Mouse (Mus musculus): ENCODE results near the gene Ostn. TPM values are rescaled to one million over a fixed set of nuclear protein-coding genes. Genes with fewer than 3 reads are reported as not detected.
A peak's percentile ranks its signal among the peaks of the same experiment; 100 is the strongest.

Ostn gene
- total and polyA plus RNA-seq, 3 experiments, result not detected

DNA sequence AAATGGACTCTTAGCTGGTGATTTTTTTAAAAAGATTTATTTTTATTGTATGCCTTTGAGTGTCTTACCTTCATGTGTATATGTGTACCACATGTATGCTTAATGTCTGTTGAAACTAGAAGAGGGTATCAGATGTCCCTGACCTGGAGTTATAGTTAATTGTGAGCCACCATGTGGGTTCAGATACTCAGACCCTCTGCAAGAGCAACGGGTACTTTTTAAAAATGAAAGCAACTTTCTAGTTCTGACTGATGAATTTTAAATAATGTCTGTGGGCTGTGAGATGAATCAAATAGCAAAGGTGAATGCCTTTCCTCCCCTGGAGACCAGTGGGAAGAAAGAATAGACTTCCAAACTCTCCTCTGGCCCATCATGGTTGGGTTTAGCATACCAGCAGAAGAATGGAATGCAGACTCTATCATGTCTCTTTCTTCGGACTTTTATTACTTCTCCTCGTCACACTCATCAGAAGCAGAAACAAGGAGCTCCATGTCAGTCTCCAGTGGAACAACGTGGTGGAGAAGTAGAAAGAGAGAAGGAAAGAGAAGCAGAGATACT is 79.6 kb downstream of the Ostn start:
- Histone ChIP-seq H3K9ac (ENCODE audit: control insufficient read depth, low read depth, low read length, poor library complexity, severe bottlenecking) (no peak overlapping the region), H3K27ac (ENCODE audit: control insufficient read depth, low read depth, low read length) (no peak overlapping the region), H3K36me3 (ENCODE audit: control insufficient read depth in 1 of 2, insufficient read depth in 2 of 2, low read length in 2 of 2) (peaks cover 0 to 14% of the 10 kb centered on the region in 2 experiments; a peak in 2 of 4 replicates), H3K4me3 (ENCODE audit: control insufficient read depth in 1 of 2, insufficient read depth in 1 of 2, low read depth in 2 of 2, low read length in 2 of 2) (no peak overlapping the region), H3K27me3 (ENCODE audit: control insufficient read depth in 1 of 2, insufficient read depth in 2 of 2, low read length in 2 of 2) (no peaks in the 10 kb centered on the region), H3K4me1 (ENCODE audit: control insufficient read depth in 1 of 2, insufficient read depth in 2 of 2, low read length in 2 of 2) (peaks cover 0 to 11% of the 10 kb centered on the region in 2 experiments; a peak in 1 of 4 replicates), H3K9me3 (replicated peaks; ENCODE audit: insufficient read depth, low read length) (no peaks in the 10 kb centered on the region), H3K79me2 (ENCODE audit: control insufficient read depth, insufficient read depth, low read length, poor library complexity) (peaks cover 21% of the 10 kb centered on the region)
- no peak for DNase-seq (ENCODE audit: low read depth, low spot score)
- TF ChIP-seq JUND (IDR thresholded peaks at IDR 0.05; ENCODE audit: low read depth, low read length), result no peak

DNA sequence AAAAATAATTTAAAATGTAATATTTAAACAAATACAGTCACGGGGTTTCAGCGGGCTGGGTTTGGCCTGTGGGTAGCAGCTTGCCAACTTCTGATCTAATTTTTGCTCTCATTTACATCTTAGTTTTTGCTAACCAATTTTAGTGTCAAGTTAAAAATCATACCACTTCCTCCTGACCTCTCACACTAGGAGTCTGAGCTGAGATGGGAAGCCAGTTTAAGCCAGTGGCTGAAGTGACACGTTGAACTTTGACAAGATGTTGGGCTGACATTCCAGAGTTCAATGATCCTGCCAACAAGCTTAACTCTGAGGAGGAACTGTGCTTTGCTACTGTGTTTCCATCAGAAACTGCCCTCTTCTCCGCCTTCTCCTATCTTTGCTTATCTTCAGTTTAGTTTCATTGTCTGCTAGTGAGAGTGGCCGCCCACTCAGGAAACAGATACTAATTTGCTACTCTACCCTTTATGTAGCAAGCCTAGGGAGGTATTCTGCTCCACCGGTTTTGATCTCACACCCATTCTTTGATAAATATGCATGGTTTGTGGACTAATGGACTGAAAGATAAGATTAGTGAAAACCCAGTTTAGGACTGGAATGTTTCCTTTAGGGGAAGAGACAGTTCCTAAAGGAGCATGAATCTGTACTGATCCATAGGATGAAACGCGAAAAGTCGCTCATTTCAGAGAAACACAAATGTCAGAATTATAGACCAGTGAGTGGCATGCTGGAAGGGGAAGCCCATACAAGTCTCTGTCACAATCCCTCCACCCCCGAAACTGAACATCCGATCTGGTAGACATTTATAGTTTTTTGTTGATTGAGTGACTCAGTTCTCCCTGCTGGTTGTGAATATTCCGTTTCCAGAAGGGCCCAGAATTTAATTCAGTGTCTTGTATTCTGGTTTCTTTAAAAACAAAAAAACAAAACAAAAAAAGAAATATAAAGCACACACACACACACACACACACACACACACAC is 80.6 kb downstream of the Ostn start:
- TF ChIP-seq NELFE (IDR thresholded peaks at IDR 0.05; ENCODE audit: low read depth, low read length) (peak; percentile 9), RAD21 (IDR thresholded peaks at IDR 0.05; ENCODE audit: low read depth, low read length) (no peak), SIN3A (IDR thresholded peaks at IDR 0.05; ENCODE audit: low read length) (peak; percentile 50), CHD1 (IDR thresholded peaks at IDR 0.05; ENCODE audit: low read depth, low read length) (0 out of 2 replicates have a peak, but pooled peaks have one; percentile 58), TCF12 (IDR thresholded peaks at IDR 0.05; ENCODE audit: low read depth, low read length) (peak; percentile 28; the same call in 1 of the 2 replicates), ETS1 (IDR thresholded peaks at IDR 0.05; ENCODE audit: low read depth, low read length) (peak; percentile 46; the same call in 1 of the 2 replicates), GATA1 (IDR thresholded peaks at IDR 0.05; ENCODE audit: low read depth, low read length) (peak; percentile 69), MAFK (IDR thresholded peaks at IDR 0.05; ENCODE audit: borderline replicate concordance, low read depth, low read length) (no peak), TBP (IDR thresholded peaks at IDR 0.05; ENCODE audit: low read depth, low read length) (0 out of 2 replicates have a peak, but pooled peaks have one; percentile 31), ELF1 (IDR thresholded peaks at IDR 0.05; ENCODE audit: low read depth, low read length) (0 out of 2 replicates have a peak, but pooled peaks have one; percentile 15), MXI1 (IDR thresholded peaks at IDR 0.05; ENCODE audit: low read depth, low read length) (peak; percentile 61; the same call in 1 of the 2 replicates), HCFC1 (IDR thresholded peaks at IDR 0.05; ENCODE audit: low read depth, low read length) (0 out of 2 replicates have a peak, but pooled peaks have one; percentile 37), JUND (IDR thresholded peaks at IDR 0.05; ENCODE audit: low read depth, low read length) (no peak), EP300 (IDR thresholded peaks at IDR 0.05; ENCODE audit: low read depth in 1 of 2, low read length in 2 of 2) (peak; percentile 58 to 67; a peak in 3 of 4 replicates), MAX (IDR thresholded peaks at IDR 0.05; ENCODE audit: low read length) (0 out of 2 replicates have a peak, but pooled peaks have one; percentile 48)
- H3K9ac ChIP-seq (ENCODE audit: control insufficient read depth, low read depth, low read length, poor library complexity, severe bottlenecking), result peak overlapping the region; percentile 92
- H3K27me3 ChIP-seq (ENCODE audit: control insufficient read depth in 1 of 2, insufficient read depth in 2 of 2, low read length in 2 of 2), result no peaks in the 10 kb centered on the region
- no peaks in the 10 kb centered on the region for H3K9me3 ChIP-seq (replicated peaks; ENCODE audit: insufficient read depth, low read length)
- H3K27ac ChIP-seq (ENCODE audit: control insufficient read depth, low read depth, low read length), result peak overlapping the region; percentile 82
- H3K4me1 ChIP-seq (ENCODE audit: control insufficient read depth in 1 of 2, insufficient read depth in 2 of 2, low read length in 2 of 2), result peaks cover 0 to 11% of the 10 kb centered on the region in 2 experiments; a peak in 1 of 4 replicates
- peaks cover 0 to 14% of the 10 kb centered on the region in 2 experiments; a peak in 3 of 4 replicates for H3K36me3 ChIP-seq (ENCODE audit: control insufficient read depth in 1 of 2, insufficient read depth in 2 of 2, low read length in 2 of 2)
- DNase-seq (ENCODE audit: low read depth, low spot score), result peak; percentile 69
- peaks cover 25% of the 10 kb centered on the region for H3K79me2 ChIP-seq (ENCODE audit: control insufficient read depth, insufficient read depth, low read length, poor library complexity)
- peak overlapping the region; percentile 82 to 96 for H3K4me3 ChIP-seq (ENCODE audit: control insufficient read depth in 1 of 2, insufficient read depth in 1 of 2, low read depth in 2 of 2, low read length in 2 of 2)

Measured in MEL (cell line).